In genomic region chr15:38572652-38573051, GRCm38 (mm10) we compare ENCODE assay signal across 29 mouse cellular contexts.
DNase-seq lines count a peak whose midpoint lies in the region; ATAC-seq and TF ChIP-seq lines count a peak whose summit lies in the region.
"Had no signal": no experiment of that assay in that cellular context is flagged by ENCODE, and none has a peak within 500 bp of the region (broad histone marks: within the 10 kb centered on the region; RNA-seq: fewer than 3 reads in every experiment).

No protein-coding gene starts in this region.

- H3ac ChIP-seq in C2C12 (ENCODE audit: control insufficient read depth, insufficient read length, low read depth): no peak overlapping the region

- TF ChIP-seq CTCF in C2C12 (IDR thresholded peaks at IDR 0.05; ENCODE audit: control insufficient read depth, insufficient read depth, insufficient read length): no peak

- 0 out of 2 replicates have a peak, but pooled peaks cover 5% of the 10 kb centered on the region for H3K4me1 ChIP-seq in kidney, embryonic 15.5 days
- H3K4me1 ChIP-seq: embryonic facial prominence, embryonic 13.5 days; forebrain, embryonic 12.5 days; limb, embryonic 12.5 days; midbrain, embryonic 10.5 days; neural tube, embryonic 13.5 days had no signal

- 78% methylated on average over 4 of the region's 4 CpGs for WGBS in kidney, embryonic 15.5 days

- no peaks in the 10 kb centered on the region for H3K36me3 ChIP-seq in C2C12 (ENCODE audit: control insufficient read depth, insufficient read depth)
- H3K36me3 ChIP-seq in kidney, embryonic 15.5 days: no peaks in the 10 kb centered on the region
- H3K36me3 ChIP-seq: embryonic facial prominence, embryonic 13.5 days; forebrain, embryonic 12.5 days; heart, embryonic 12.5 days; limb, embryonic 12.5 days; lung, embryonic 15.5 days; midbrain, embryonic 10.5 days; neural tube, embryonic 13.5 days had no signal

- no peak overlapping the region for H3K4me2 ChIP-seq in kidney, embryonic 15.5 days
- H3K4me2 ChIP-seq: embryonic facial prominence, embryonic 13.5 days; forebrain, embryonic 12.5 days; heart, embryonic 12.5 days; limb, embryonic 12.5 days; liver, embryonic 11.5 days; lung, embryonic 15.5 days; neural tube, embryonic 13.5 days had no signal

- peak; percentile 84 for DNase-seq in 3T3-L1 (ENCODE audit: low read depth, low spot score)
- DNase-seq in brain, adult 2 months (ENCODE audit: low read depth, low spot score): peak; percentile 13
- DNase-seq in gastrocnemius, postnatal 10 days: no peak
- no peak for DNase-seq in cerebellum, adult 8-10 months
- DNase-seq: adrenal gland, postnatal 10 days; cerebellum, adult 11 months; cerebellum, adult 9-11 months; forebrain, postnatal 0 days; gastrocnemius, postnatal 14 days; heart, adult 2 months; kidney, adult 18-20 months; layer of hippocampus, adult 9-11 months; lung, postnatal 36 days; right cerebral cortex, postnatal 4 days; thymus, postnatal 14 days had no signal

- H3K27me3 ChIP-seq in C2C12 (ENCODE audit: control insufficient read depth, insufficient read depth, insufficient read length): no peaks in the 10 kb centered on the region
- no peaks in the 10 kb centered on the region for H3K27me3 ChIP-seq in kidney, embryonic 15.5 days
- H3K27me3 ChIP-seq: embryonic facial prominence, embryonic 13.5 days; forebrain, embryonic 12.5 days; limb, embryonic 12.5 days; lung, embryonic 15.5 days; neural tube, embryonic 13.5 days had no signal

- no peaks in the 10 kb centered on the region for H3K79me3 ChIP-seq in C2C12 (ENCODE audit: low read depth)

- H3K4me3 ChIP-seq in C2C12 (ENCODE audit: insufficient read depth, poor library complexity, severe bottlenecking): no peak overlapping the region
- H3K4me3 ChIP-seq in kidney, embryonic 15.5 days (replicated peaks): no peak overlapping the region
- H3K4me3 ChIP-seq: embryonic facial prominence, embryonic 13.5 days; forebrain, embryonic 12.5 days; heart, adult 2 months; heart, embryonic 12.5 days; limb, embryonic 12.5 days; lung, embryonic 15.5 days; midbrain, embryonic 10.5 days; neural tube, embryonic 13.5 days had no signal

- H3K9me3 ChIP-seq in kidney, embryonic 15.5 days (replicated peaks): no peaks in the 10 kb centered on the region
- H3K9me3 ChIP-seq: embryonic facial prominence, embryonic 13.5 days; forebrain, embryonic 12.5 days; heart, embryonic 12.5 days; limb, embryonic 12.5 days; lung, embryonic 15.5 days; midbrain, embryonic 10.5 days; neural tube, embryonic 13.5 days had no signal

- H3K9ac ChIP-seq in kidney, embryonic 15.5 days: no peak overlapping the region
- H3K9ac ChIP-seq: embryonic facial prominence, embryonic 13.5 days; forebrain, embryonic 12.5 days; forebrain, postnatal 0 days; heart, embryonic 12.5 days; limb, embryonic 12.5 days; lung, embryonic 15.5 days; neural tube, embryonic 13.5 days had no signal

- peak; percentile 78 for ATAC-seq in megakaryocyte progenitor cell, adult 5-6 weeks (replicated peaks; ENCODE audit: poor library complexity)
- ATAC-seq in erythroid progenitor cell, adult 5-6 weeks (replicated peaks; ENCODE audit: low FRiP score, poor library complexity, severe bottlenecking): no peak
- ATAC-seq in kidney, embryonic 15.5 days (replicated peaks; ENCODE audit: low FRiP score): no peak
- ATAC-seq: CD4-positive, CD25-positive, alpha-beta regulatory T cell, adult 4 months; forebrain, postnatal 0 days; hindbrain, embryonic 16.5 days had no signal

- H3K27ac ChIP-seq in kidney, embryonic 15.5 days: no peak overlapping the region
- H3K27ac ChIP-seq: embryonic facial prominence, embryonic 13.5 days; forebrain, embryonic 12.5 days; heart, adult 2 months; limb, embryonic 12.5 days; lung, embryonic 15.5 days; midbrain, embryonic 10.5 days; neural tube, embryonic 13.5 days had no signal

- H3K79me2 ChIP-seq in C2C12 (ENCODE audit: control insufficient read depth, insufficient read depth): no peaks in the 10 kb centered on the region

TF ChIP-seq in C2C12, 6 proteins besides CTCF, POLR2A, EP300 and RAD21:
- TF ChIP-seq CEBPB (IDR thresholded peaks at IDR 0.05; ENCODE audit: low read depth): peak; percentile 57
- TF ChIP-seq FOSL1 (IDR thresholded peaks at IDR 0.05; ENCODE audit: insufficient read depth, low read length, poor library complexity, severe bottlenecking): peak; percentile 94
- TF ChIP-seq MYOG (IDR thresholded peaks at IDR 0.05; ENCODE audit: control insufficient read depth, extremely low read depth, insufficient read length): no peak
- no peak for TF ChIP-seq USF1 (IDR thresholded peaks at IDR 0.05; ENCODE audit: low read depth)

Comparison
In these comparisons a context has a peak if more than half of its experiments do, and no peak if none do; other contexts are left out.
1. DNase-seq: peak in 3T3-L1 (single experiment) and brain, adult 2 months (single experiment); none in gastrocnemius, postnatal 10 days (single experiment) and cerebellum, adult 8-10 months (single experiment).